Mouse (Mus musculus) lung, embryonic 15.5 days (tissue): ENCODE measurements around the gene Gjd2. TPM values are rescaled to one million over a fixed set of nuclear protein-coding genes. Genes with fewer than 3 reads are reported as not detected.

ENCODE experiments used
- ATAC-seq: fragments of 200-750 bp; cut with Nextera tagmentation; 2 replicates; pipeline ENCODE4 v1.8.0; 2017; ENCODE audit warnings: moderate number of reproducible peaks, borderline replicate concordance; ENCODE audit not compliant: low FRiP score, low TSS enrichment; ENCODE audit errors: extremely low read depth
- H3K27ac ChIP-seq: fragments of 300-500 bp; sonication (generic); 2 replicates; pipeline ENCODE4 v1.5.1; 2015; ENCODE audit warnings: moderate library complexity, mild to moderate bottlenecking, inconsistent platforms
- H3K27me3 ChIP-seq: fragments of 300-500 bp; sonication (generic); 2 replicates; pipeline ENCODE4 v1.6.1; 2015; ENCODE audit warnings: inconsistent platforms
- H3K36me3 ChIP-seq: fragments of 300-500 bp; sonication (generic); 2 replicates; pipeline ENCODE4 v1.6.1; 2015; ENCODE audit warnings: inconsistent platforms
- H3K4me1 ChIP-seq: fragments of 300-500 bp; sonication (generic); 2 replicates; pipeline ENCODE4 v1.6.1; 2015; ENCODE audit warnings: inconsistent platforms
- H3K4me2 ChIP-seq: fragments of 300-500 bp; sonication (generic); 2 replicates; pipeline ENCODE4 v1.6.1; 2015; ENCODE audit warnings: inconsistent platforms, mild to moderate bottlenecking, moderate library complexity
- H3K4me3 ChIP-seq: fragments of 300-500 bp; sonication (generic); 2 replicates; pipeline ENCODE4 v1.5.1; 2015; ENCODE audit warnings: mild to moderate bottlenecking, inconsistent platforms
- H3K9ac ChIP-seq: fragments of 300-500 bp; sonication (generic); 2 replicates; pipeline ENCODE4 v1.6.1; 2015; ENCODE audit warnings: inconsistent platforms
- H3K9me3 ChIP-seq: fragments of 300-500 bp; sonication (generic); 2 replicates; pipeline ENCODE4 v1.6.1; 2016; ENCODE audit warnings: inconsistent platforms
- WGBS: fragments of 180-500 bp; shearing (Covaris S2); methylation state at CpG from one replicate; pipeline ENCODE4 v1.1.7; 2015; 5-methylcytosine and 5-hydroxymethylcytosine counted together
- polyA plus RNA-seq: library from polyadenylated mRNA; unstranded; fragments of >200 nt; fragmentation: Nextera tagmentation; extraction: Ambion mirVana; gene quantifications from 2 replicates; pipeline ENCODE4 v1.2.1, GENCODE M21; 2015

Gjd2 gene
- polyA plus RNA-seq, 1 experiment from 2014 or later = 0.21 TPM

DNA sequence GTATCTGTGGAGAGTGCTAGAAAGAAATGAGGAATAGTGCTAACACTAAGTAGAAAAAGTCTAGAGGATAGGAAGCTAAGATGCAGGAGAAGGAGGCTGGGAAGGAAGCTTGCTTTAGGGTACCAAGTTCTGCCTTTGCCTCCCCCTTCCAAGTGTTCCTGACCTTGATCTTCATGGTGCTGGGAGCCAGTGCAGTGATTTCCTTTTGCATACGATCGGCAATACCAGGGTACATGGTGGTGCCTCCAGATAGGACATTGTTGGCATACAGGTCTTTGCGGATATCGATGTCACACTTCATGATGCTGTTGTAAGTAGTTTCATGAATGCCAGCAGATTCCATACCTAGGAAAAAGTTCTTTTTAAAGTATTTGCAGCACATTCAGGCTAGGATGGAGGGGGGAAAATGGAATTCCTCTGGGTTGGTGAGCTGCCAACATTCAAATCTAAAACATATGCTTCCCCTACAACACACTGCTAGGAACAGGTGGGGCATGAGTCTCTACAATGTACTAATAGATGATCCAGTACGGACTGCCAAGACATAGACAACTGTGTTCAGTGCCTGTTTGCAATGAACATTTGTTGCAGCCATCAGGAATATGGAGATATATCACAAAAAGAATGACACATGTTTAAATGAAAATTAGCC is 34.7 kb upstream of the Gjd2 start:
- no peak overlapping the region for H3K4me2 ChIP-seq
- 78% methylated on average over 5 of the region's 5 CpGs for WGBS
- no peak overlapping the region for H3K4me3 ChIP-seq
- H3K36me3 ChIP-seq = no peaks in the 10 kb centered on the region
- no peaks in the 10 kb centered on the region for H3K4me1 ChIP-seq
- H3K27me3 ChIP-seq = no peaks in the 10 kb centered on the region
- no peak overlapping the region for H3K9ac ChIP-seq
- no peak overlapping the region for H3K27ac ChIP-seq
- H3K9me3 ChIP-seq = no peaks in the 10 kb centered on the region
- ATAC-seq = no peak

DNA sequence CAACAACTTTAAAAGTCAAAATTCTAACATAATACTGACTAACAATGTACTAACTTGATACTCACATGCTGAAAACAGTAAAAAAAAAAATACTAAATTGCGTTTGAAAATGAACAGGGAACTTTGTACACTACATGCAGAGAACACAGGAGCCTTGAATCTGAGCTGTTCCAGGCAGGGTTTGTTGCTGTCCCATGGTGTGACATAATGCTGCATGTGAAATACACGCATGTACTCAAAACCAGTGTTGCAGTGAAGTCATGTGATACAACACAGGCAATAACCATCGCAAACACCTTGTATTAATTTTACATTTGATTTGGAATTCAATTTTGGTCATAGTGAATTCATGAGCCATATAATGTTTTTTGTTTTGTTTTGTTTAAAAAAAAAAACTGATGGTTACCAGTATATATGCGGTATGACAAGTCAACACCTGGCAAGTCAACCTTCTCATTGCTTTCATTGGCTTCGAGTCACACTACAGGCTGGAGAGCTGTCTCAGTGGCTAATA is 32.8 kb upstream of the Gjd2 start:
- Histone ChIP-seq H3K27ac (no peak overlapping the region), H3K4me3 (no peak overlapping the region), H3K9ac (no peak overlapping the region), H3K4me2 (no peak overlapping the region), H3K9me3 (no peaks in the 10 kb centered on the region), H3K36me3 (no peaks in the 10 kb centered on the region), H3K27me3 (no peaks in the 10 kb centered on the region), H3K4me1 (no peaks in the 10 kb centered on the region)
- no peak for ATAC-seq
- WGBS = 86% methylated on average over 5 of the region's 5 CpGs

DNA sequence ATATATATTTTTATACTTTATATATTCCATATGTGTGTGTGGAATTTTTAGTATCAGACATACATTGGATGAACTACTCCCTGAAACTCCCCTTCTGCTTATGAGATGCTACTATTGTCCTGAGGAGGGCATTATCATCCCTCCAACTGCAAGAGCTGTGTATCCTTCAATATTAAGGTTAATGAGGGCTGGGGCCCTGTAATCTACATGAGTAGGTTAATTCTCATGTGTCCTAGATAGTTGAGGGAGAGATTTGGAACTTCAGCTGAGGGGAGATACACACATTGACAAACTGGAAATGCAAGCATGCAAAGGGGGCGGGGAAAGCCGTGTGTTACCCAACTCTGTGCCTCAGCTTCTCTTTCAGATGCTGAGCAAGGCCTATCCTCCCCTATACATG is 24.5 kb upstream of the Gjd2 start:
- no peak overlapping the region for H3K27ac ChIP-seq
- no peaks in the 10 kb centered on the region for H3K4me1 ChIP-seq
- no peaks in the 10 kb centered on the region for H3K36me3 ChIP-seq
- whole genome bisulfite sequencing = 63% methylated on average over 2 of the region's 2 CpGs
- no peak for ATAC-seq
- H3K4me2 ChIP-seq = no peak overlapping the region
- no peaks in the 10 kb centered on the region for H3K9me3 ChIP-seq
- no peak overlapping the region for H3K4me3 ChIP-seq
- no peak overlapping the region for H3K9ac ChIP-seq
- H3K27me3 ChIP-seq = no peaks in the 10 kb centered on the region

DNA sequence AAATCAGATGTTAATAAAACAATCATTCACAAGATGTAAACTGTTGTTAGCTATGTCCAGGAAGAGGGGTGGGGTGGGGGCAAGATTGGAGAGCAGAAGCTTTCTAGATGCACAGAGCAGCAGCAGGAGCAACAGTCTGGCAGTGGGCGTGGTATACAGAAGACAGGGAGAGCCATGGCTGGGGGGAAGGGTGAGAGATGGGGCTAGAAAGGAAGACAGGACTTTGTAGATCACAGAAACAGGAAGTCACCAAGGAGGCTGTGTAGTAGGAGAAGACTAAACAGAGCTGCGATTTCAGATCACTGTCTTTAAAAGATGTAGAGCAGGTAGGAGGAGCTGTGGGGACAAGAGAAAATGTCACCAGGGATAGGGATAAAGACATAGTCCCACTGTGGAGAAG is 18.8 kb upstream of the Gjd2 start:
- WGBS = 25% methylated on average over 2 of the region's 2 CpGs
- H3K36me3 ChIP-seq = no peaks in the 10 kb centered on the region
- no peak overlapping the region for H3K4me3 ChIP-seq
- no peaks in the 10 kb centered on the region for H3K4me1 ChIP-seq
- H3K9me3 ChIP-seq = no peaks in the 10 kb centered on the region
- H3K27ac ChIP-seq = no peak overlapping the region
- no peaks in the 10 kb centered on the region for H3K27me3 ChIP-seq
- H3K4me2 ChIP-seq = no peak overlapping the region
- ATAC-seq = no peak
- H3K9ac ChIP-seq = no peak overlapping the region

DNA sequence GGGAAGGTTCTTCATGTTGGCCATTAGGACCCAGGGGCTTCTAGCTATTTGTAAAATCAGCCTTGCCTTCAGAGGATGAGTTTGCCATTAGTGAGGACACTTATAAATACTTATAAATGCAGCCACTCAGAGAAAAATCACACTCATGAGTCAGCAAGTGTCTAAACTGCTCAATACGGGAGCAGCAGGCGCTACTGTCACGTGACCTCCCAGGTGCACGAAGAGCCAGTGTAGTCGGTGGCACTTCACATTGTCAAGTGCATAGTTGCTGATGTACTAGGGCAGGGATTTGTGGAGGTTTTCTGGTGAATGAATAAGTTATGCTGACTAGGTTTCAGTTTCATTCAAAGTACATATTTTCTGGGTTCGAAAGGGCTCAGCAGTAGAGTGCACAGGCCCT is 10.0 kb upstream of the Gjd2 start:
- ATAC-seq = no peak
- WGBS = 68% methylated on average over 6 of the region's 6 CpGs

DNA sequence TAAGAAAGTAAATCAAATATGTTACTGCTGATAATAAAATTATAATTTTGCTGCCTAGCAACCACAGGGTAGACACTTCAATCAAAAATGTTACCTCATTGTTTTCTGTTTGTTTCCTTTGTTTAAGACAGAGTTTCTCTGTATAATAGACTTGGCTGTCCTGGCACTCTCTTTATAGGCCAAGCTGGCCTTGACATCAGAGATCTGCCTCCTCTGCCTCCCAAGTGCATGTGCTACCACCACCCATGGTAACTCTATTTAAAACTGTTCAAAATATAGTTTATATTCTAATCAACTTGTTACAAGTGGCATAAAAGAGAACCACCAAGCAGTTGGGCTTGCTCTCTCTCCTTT is 6.8 kb upstream of the Gjd2 start:
- Histone ChIP-seq H3K4me2 (no peak overlapping the region), H3K4me3 (no peak overlapping the region), H3K27me3 (peaks cover 11% of the 10 kb centered on the region; the same call in 1 of the 2 replicates), H3K9me3 (no peaks in the 10 kb centered on the region), H3K27ac (no peak overlapping the region), H3K4me1 (no peaks in the 10 kb centered on the region), H3K9ac (no peak overlapping the region), H3K36me3 (no peaks in the 10 kb centered on the region)
- ATAC-seq = no peak

More for the DNA sequence above, 10.0 kb upstream of the Gjd2 start:
- H3K9me3 ChIP-seq = no peaks in the 10 kb centered on the region
- no peak overlapping the region for H3K9ac ChIP-seq
- H3K4me1 ChIP-seq = no peaks in the 10 kb centered on the region
- no peaks in the 10 kb centered on the region for H3K36me3 ChIP-seq
- H3K27ac ChIP-seq = no peak overlapping the region
- H3K27me3 ChIP-seq = 0 out of 2 replicates have a peak, but pooled peaks cover 2% of the 10 kb centered on the region
- H3K4me2 ChIP-seq = no peak overlapping the region
- H3K4me3 ChIP-seq = no peak overlapping the region

DNA sequence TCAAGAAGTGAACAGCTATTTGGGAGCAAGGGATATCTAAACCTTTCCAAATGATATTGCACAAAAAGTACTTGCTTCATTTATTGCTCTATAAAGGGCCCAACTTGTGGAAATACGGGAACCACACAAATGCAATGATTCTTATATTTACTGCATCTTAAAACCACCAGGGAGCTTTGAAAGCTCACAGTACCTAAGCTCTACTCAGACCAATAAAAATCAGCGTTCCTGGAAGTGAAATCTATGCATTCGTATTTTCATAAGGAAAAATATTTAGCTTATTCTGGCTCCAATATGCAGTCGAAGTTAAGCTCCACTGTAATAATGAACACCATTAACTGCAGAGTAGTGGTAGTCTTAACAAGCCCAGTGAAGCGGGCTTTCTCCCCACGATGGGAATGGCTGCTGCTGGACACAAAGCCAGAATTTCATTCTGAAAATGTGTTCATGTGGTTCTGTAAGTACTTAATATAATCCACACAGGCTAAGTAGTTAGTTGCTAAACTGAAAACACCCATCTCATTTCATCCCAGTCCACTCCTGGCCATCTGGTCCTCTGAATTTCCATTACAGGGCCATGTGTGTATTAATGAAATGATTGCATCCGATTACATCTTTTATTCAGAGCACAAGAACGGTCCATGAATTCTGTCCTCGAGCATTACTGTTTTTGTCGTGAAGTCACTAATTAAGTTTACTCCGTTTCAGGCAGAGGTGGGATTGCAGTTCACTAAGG is 6.2 kb upstream of the Gjd2 start:
- no peak for ATAC-seq
- Histone ChIP-seq H3K4me3 (no peak overlapping the region), H3K27me3 (peaks cover 17% of the 10 kb centered on the region), H3K9me3 (no peaks in the 10 kb centered on the region), H3K36me3 (no peaks in the 10 kb centered on the region), H3K4me2 (no peak overlapping the region), H3K27ac (no peak overlapping the region), H3K9ac (no peak overlapping the region), H3K4me1 (no peaks in the 10 kb centered on the region)
- WGBS = 84% methylated on average over 11 of the region's 11 CpGs

DNA sequence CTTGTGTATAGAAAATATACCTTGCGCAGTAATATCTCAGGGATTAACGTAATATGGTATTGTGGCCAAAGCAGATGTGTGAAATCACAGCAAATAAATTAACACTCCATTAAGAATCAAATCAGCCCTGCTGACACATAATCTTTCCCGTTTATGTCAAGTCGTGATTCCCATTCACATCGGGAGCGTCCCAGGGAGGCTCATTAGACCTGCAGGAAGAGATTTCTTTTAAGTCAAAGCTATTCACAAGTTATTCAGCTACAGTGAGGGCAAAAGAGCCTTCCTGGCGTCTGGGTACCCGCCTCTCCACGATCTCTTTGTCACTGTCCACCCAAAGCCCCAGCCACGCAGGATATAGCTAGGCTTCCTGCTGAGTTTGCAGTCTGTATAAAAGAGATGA is 4.7 kb upstream of the Gjd2 start:
- Histone ChIP-seq H3K9ac (no peak overlapping the region), H3K4me2 (no peak overlapping the region), H3K36me3 (no peaks in the 10 kb centered on the region), H3K9me3 (no peaks in the 10 kb centered on the region), H3K27me3 (peaks cover 32% of the 10 kb centered on the region), H3K4me1 (peaks cover 8% of the 10 kb centered on the region), H3K27ac (no peak overlapping the region), H3K4me3 (no peak overlapping the region)
- WGBS = 18% methylated on average over 10 of the region's 10 CpGs
- no peak for ATAC-seq

DNA sequence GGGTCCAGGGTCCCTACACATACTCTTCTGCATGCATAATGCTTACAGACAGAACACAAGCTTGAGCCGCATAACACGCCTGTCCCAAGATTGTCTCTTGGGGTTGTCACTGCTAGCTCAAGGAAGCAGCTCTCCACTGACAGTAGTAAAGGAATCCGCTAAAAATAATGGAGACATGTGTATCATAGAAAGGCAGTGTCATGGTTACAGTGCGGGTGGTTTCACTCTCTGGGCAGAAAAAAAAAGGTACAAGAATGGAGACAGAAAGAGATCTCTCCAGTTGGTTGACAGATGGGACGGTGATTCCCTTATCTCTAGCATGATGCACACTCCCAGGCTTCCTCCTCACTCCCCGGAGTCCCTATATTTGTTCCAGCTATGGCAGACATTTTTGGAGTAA is 1.4 kb upstream of the Gjd2 start:
- WGBS = 67% methylated on average over 6 of the region's 6 CpGs
- H3K4me3 ChIP-seq = no peak overlapping the region
- no peaks in the 10 kb centered on the region for H3K36me3 ChIP-seq
- H3K27ac ChIP-seq = no peak overlapping the region
- no peaks in the 10 kb centered on the region for H3K9me3 ChIP-seq
- peaks cover 47% of the 10 kb centered on the region for H3K27me3 ChIP-seq
- H3K4me1 ChIP-seq = peaks cover 9% of the 10 kb centered on the region
- ATAC-seq = no peak
- no peak overlapping the region for H3K4me2 ChIP-seq
- H3K9ac ChIP-seq = no peak overlapping the region

DNA sequence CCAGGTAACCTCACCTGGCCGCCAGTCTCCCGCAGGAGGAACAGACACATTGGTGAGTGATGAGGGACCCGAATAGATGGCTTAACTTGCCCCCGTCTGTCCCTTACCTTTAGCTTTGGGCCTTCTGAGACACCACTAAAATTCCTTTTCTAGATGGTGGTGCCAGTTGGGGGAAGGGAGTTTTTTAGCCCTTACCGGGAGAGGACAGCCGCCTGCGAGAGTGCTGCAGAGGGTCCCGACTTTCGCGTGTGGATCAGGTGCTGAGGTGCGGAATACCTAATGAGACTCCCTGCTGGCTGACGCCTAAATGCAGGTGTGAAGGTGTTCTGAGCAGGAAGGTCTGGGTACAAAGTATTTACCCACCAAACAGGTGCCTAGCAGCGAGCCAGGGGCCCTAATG is 427 bp upstream of the Gjd2 start:
- H3K4me1 ChIP-seq = peaks cover 9% of the 10 kb centered on the region
- WGBS = 2% methylated on average over 13 of the region's 13 CpGs
- H3K36me3 ChIP-seq = no peaks in the 10 kb centered on the region
- H3K4me3 ChIP-seq = peak overlapping the region; percentile 31
- H3K27me3 ChIP-seq = peaks cover 47% of the 10 kb centered on the region
- H3K9me3 ChIP-seq = no peaks in the 10 kb centered on the region
- peak overlapping the region; percentile 58 for H3K4me2 ChIP-seq
- no peak for ATAC-seq
- no peak overlapping the region for H3K9ac ChIP-seq
- H3K27ac ChIP-seq = no peak overlapping the region

DNA sequence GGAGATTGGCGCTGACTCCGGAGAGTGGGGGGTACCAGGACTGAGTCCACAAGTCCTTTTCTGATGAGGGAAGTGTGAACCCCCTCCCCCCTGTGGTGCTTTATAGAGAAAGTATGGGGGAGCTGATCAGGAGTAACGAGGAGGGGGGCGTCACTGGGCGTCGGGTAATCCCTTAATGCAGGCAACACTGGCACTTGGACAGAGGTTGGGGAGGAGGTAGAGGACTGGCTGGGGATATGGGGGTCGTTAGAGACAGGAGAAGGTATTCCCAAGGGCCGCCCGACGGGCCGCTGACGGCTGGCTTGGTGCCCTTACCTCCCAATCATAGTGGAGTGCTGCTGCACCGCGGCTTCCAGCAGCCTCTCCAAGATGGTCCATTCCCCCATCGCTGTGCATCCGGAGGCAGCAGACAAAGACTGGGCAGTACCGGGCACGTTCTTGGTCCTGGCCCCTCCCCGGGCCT is 639 bp downstream of the Gjd2 start:
- ATAC-seq = no peak
- Histone ChIP-seq H3K27ac (no peak overlapping the region), H3K9ac (no peak overlapping the region), H3K36me3 (no peaks in the 10 kb centered on the region), H3K9me3 (no peaks in the 10 kb centered on the region), H3K4me3 (no peak overlapping the region; the same call in 1 of the 2 replicates), H3K4me2 (peak overlapping the region; percentile 58; the same call in 1 of the 2 replicates), H3K27me3 (peaks cover 40% of the 10 kb centered on the region), H3K4me1 (peaks cover 9% of the 10 kb centered on the region)
- WGBS = 5% methylated on average over 19 of the region's 19 CpGs

DNA sequence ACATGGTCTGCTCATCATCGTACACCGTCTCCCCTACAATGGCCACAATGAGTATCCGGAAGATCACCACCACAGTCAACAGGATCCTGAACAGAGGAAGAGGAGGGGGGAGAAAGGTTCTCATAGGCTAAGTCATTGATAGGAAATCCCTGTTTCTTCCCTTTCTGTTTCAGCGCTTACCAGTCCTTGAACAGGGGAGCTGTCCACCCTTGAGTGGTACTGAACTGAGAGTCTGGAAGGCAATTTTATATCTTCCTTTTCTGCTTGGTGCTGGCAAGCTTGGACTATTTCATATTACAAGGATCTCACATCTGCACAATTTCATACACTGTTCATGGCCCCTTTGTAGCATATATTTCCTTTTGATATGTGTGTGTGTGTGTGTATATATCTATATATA is 1.6 kb downstream of the Gjd2 start:
- H3K27me3 ChIP-seq = peaks cover 36% of the 10 kb centered on the region
- 41% methylated on average over 4 of the region's 4 CpGs for WGBS
- no peak for ATAC-seq

More for the DNA sequence above, 1.6 kb downstream of the Gjd2 start:
- Histone ChIP-seq H3K4me1 (peaks cover 9% of the 10 kb centered on the region), H3K4me3 (no peak overlapping the region), H3K9me3 (no peaks in the 10 kb centered on the region), H3K36me3 (no peaks in the 10 kb centered on the region), H3K9ac (no peak overlapping the region), H3K27ac (no peak overlapping the region), H3K4me2 (no peak overlapping the region)
